Mouse (Mus musculus): ENCODE measurements around the gene Capn2. TPM values are rescaled to one million over a fixed set of nuclear protein-coding genes. Genes with fewer than 3 reads are reported as not detected.

Gene Capn2
- total and polyA plus RNA-seq, 2 experiments from 2014 or later, result 62.6 to 71.2 TPM

GRCm38 (mm10) chr1:182500843-182501242, 16.6 kb downstream of the Capn2 start:
- WGBS, result 75% methylated on average over 4 of the region's 4 CpGs
- Histone ChIP-seq H3K9me3 (replicated peaks; ENCODE audit: control insufficient read depth, low read length) (no peaks in the 10 kb centered on the region), H3K27ac (ENCODE audit: low read depth) (peak overlapping the region; percentile 75), H3K36me3 (replicated peaks; ENCODE audit: control insufficient read depth, insufficient read depth, low read length) (peaks cover 4% of the 10 kb centered on the region; the same call in 1 of the 2 replicates), H3K4me3 (ENCODE audit: low read depth, low read length) (no peak overlapping the region), H3K4me1 (ENCODE audit: control insufficient read depth, insufficient read depth) (peaks cover 79% of the 10 kb centered on the region), H3K27me3 (ENCODE audit: control insufficient read depth, insufficient read depth, low read length) (no peaks in the 10 kb centered on the region), H3K9ac (replicated peaks; ENCODE audit: low read depth, low read length) (no peak overlapping the region), H3K4me2 (ENCODE audit: low read depth, low read length) (no peak overlapping the region)
- no peak for TF ChIP-seq EP300 (IDR thresholded peaks at IDR 0.05; ENCODE audit: low read depth)
- no peak for TF ChIP-seq CTCF (IDR thresholded peaks at IDR 0.05; ENCODE audit: low read depth)
- ATAC-seq (ENCODE audit: insufficient read depth, low read depth) (no peak), DNase-seq (ENCODE audit: low spot score) (no peak)

- Histone ChIP-seq H3K27ac (ENCODE audit: low read depth) (peak overlapping the region; percentile 75), H3K9ac (replicated peaks; ENCODE audit: low read depth, low read length) (no peak overlapping the region), H3K4me3 (ENCODE audit: low read depth, low read length) (no peak overlapping the region), H3K36me3 (replicated peaks; ENCODE audit: control insufficient read depth, insufficient read depth, low read length) (peaks cover 4% of the 10 kb centered on the region; the same call in 1 of the 2 replicates), H3K4me2 (ENCODE audit: low read depth, low read length) (no peak overlapping the region), H3K27me3 (ENCODE audit: control insufficient read depth, insufficient read depth, low read length) (no peaks in the 10 kb centered on the region), H3K9me3 (replicated peaks; ENCODE audit: control insufficient read depth, low read length) (no peaks in the 10 kb centered on the region), H3K4me1 (ENCODE audit: control insufficient read depth, insufficient read depth) (peaks cover 74% of the 10 kb centered on the region)
- TF ChIP-seq EP300 (IDR thresholded peaks at IDR 0.05; ENCODE audit: low read depth) (no peak), CTCF (IDR thresholded peaks at IDR 0.05; ENCODE audit: low read depth) (no peak)
- WGBS, result 69% methylated on average over 4 of the region's 4 CpGs
- ATAC-seq (ENCODE audit: insufficient read depth, low read depth) (no peak), DNase-seq (ENCODE audit: low spot score) (no peak)
These were observed 17.2 kb downstream of the Capn2 start for GRCm38 (mm10) chr1:182500224-182500623.

GRCm38 (mm10) chr1:182499443-182500089, 17.8 kb downstream of the Capn2 start:
- peak overlapping the region; percentile 75 for H3K27ac ChIP-seq (ENCODE audit: low read depth)
- H3K36me3 ChIP-seq (replicated peaks; ENCODE audit: control insufficient read depth, insufficient read depth, low read length), result peaks cover 4% of the 10 kb centered on the region; the same call in 1 of the 2 replicates
- TF ChIP-seq EP300 (IDR thresholded peaks at IDR 0.05; ENCODE audit: low read depth) (peak; percentile 58; the same call in 1 of the 2 replicates), CTCF (IDR thresholded peaks at IDR 0.05; ENCODE audit: low read depth) (no peak)
- peaks cover 74% of the 10 kb centered on the region for H3K4me1 ChIP-seq (ENCODE audit: control insufficient read depth, insufficient read depth)
- H3K4me2 ChIP-seq (ENCODE audit: low read depth, low read length), result no peak overlapping the region
- no peaks in the 10 kb centered on the region for H3K9me3 ChIP-seq (replicated peaks; ENCODE audit: control insufficient read depth, low read length)
- H3K27me3 ChIP-seq (ENCODE audit: control insufficient read depth, insufficient read depth, low read length), result no peaks in the 10 kb centered on the region
- peak; percentile 63 for DNase-seq (ENCODE audit: low spot score)
- H3K9ac ChIP-seq (replicated peaks; ENCODE audit: low read depth, low read length), result no peak overlapping the region
- WGBS, result 25% methylated on average over 9 of the region's 9 CpGs
- peak; percentile 78 for ATAC-seq (ENCODE audit: insufficient read depth, low read depth)
- no peak overlapping the region for H3K4me3 ChIP-seq (ENCODE audit: low read depth, low read length)

- Histone ChIP-seq H3K27ac (ENCODE audit: low read depth) (peak overlapping the region; percentile 61), H3K27me3 (ENCODE audit: control insufficient read depth, insufficient read depth, low read length) (no peaks in the 10 kb centered on the region), H3K36me3 (replicated peaks; ENCODE audit: control insufficient read depth, insufficient read depth, low read length) (peaks cover 4% of the 10 kb centered on the region; the same call in 1 of the 2 replicates), H3K4me2 (ENCODE audit: low read depth, low read length) (no peak overlapping the region), H3K4me1 (ENCODE audit: control insufficient read depth, insufficient read depth) (peaks cover 65% of the 10 kb centered on the region), H3K9me3 (replicated peaks; ENCODE audit: control insufficient read depth, low read length) (no peaks in the 10 kb centered on the region), H3K4me3 (ENCODE audit: low read depth, low read length) (no peak overlapping the region), H3K9ac (replicated peaks; ENCODE audit: low read depth, low read length) (no peak overlapping the region)
- 15% methylated on average over 4 of the region's 4 CpGs for WGBS
- TF ChIP-seq EP300 (IDR thresholded peaks at IDR 0.05; ENCODE audit: low read depth) (no peak), CTCF (IDR thresholded peaks at IDR 0.05; ENCODE audit: low read depth) (no peak)
- DNase-seq (ENCODE audit: low spot score) (no peak), ATAC-seq (ENCODE audit: insufficient read depth, low read depth) (no peak)
These were observed 19.7 kb downstream of the Capn2 start for GRCm38 (mm10) chr1:182497736-182498135.

- no peak for DNase-seq (ENCODE audit: low spot score)
- Histone ChIP-seq H3K36me3 (replicated peaks; ENCODE audit: control insufficient read depth, insufficient read depth, low read length) (peaks cover 12% of the 10 kb centered on the region), H3K9me3 (replicated peaks; ENCODE audit: control insufficient read depth, low read length) (no peaks in the 10 kb centered on the region), H3K27ac (ENCODE audit: low read depth) (no peak overlapping the region), H3K9ac (replicated peaks; ENCODE audit: low read depth, low read length) (no peak overlapping the region), H3K4me2 (ENCODE audit: low read depth, low read length) (no peak overlapping the region), H3K4me3 (ENCODE audit: low read depth, low read length) (no peak overlapping the region), H3K27me3 (ENCODE audit: control insufficient read depth, insufficient read depth, low read length) (no peaks in the 10 kb centered on the region), H3K4me1 (ENCODE audit: control insufficient read depth, insufficient read depth) (peaks cover 58% of the 10 kb centered on the region)
- 56% methylated on average over 6 of the region's 6 CpGs for WGBS
- no peak for ATAC-seq (ENCODE audit: insufficient read depth, low read depth)
- TF ChIP-seq EP300 (IDR thresholded peaks at IDR 0.05; ENCODE audit: low read depth), result no peak
- no peak for TF ChIP-seq CTCF (IDR thresholded peaks at IDR 0.05; ENCODE audit: low read depth)
These were observed 20.7 kb downstream of the Capn2 start for GRCm38 (mm10) chr1:182496685-182497084.
